In genomic region chr3:135631096-135631457, GRCm38 (mm10) we compare ENCODE assay signal across 8 mouse cellular contexts.
A peak's percentile ranks its signal among the peaks of the same experiment; 100 is the strongest.
DNase-seq lines count a peak whose midpoint lies in the region; ATAC-seq and TF ChIP-seq lines count a peak whose summit lies in the region.

No protein-coding gene starts in this region.

- peaks cover 3% of the 10 kb centered on the region for H3K4me1 ChIP-seq in hindbrain, embryonic 13.5 days (replicated peaks)
- H3K4me1 ChIP-seq in hindbrain, embryonic 10.5 days (replicated peaks), result 0 out of 2 replicates have a peak, but pooled peaks cover 4% of the 10 kb centered on the region
- peaks cover 8% of the 10 kb centered on the region; the same call in 1 of the 2 replicates for H3K4me1 ChIP-seq in liver, postnatal 0 days (ENCODE audit: insufficient read depth)

- H3K36me3 ChIP-seq in hindbrain, embryonic 13.5 days, result 0 out of 2 replicates have a peak, but pooled peaks cover 5% of the 10 kb centered on the region
- H3K36me3 ChIP-seq in hindbrain, embryonic 10.5 days, result peaks cover 22% of the 10 kb centered on the region
- H3K36me3 ChIP-seq in liver, postnatal 0 days (replicated peaks; ENCODE audit: insufficient read depth, low read length), result peaks cover 13% of the 10 kb centered on the region

- H3K9ac ChIP-seq in hindbrain, embryonic 13.5 days, result no peak overlapping the region
- H3K9ac ChIP-seq in liver, postnatal 0 days (replicated peaks), result no peak overlapping the region

- no peak for DNase-seq in hindbrain, embryonic 10.5 days (ENCODE audit: low spot score)
- peak; percentile 18 for DNase-seq in 3134 (ENCODE audit: extremely low read depth, insufficient read length, low spot score)
- peak; percentile 52 for DNase-seq in NIH3T3 (ENCODE audit: low read depth)
- DNase-seq in embryo, embryonic 9.5 days (ENCODE audit: extremely low spot score), result peak; percentile 29
- DNase-seq in liver, postnatal 0 days, result peak; percentile 26
- DNase-seq in ovary, postnatal 10 days (ENCODE audit: low spot score), result no peak
- no peak for DNase-seq in testis, postnatal 14 days (ENCODE audit: low spot score)

- no peak for TF ChIP-seq EP300 in liver, postnatal 0 days (IDR thresholded peaks at IDR 0.05; ENCODE audit: low read depth)

- H3K9me3 ChIP-seq in hindbrain, embryonic 13.5 days, result no peaks in the 10 kb centered on the region
- no peaks in the 10 kb centered on the region for H3K9me3 ChIP-seq in hindbrain, embryonic 10.5 days
- no peaks in the 10 kb centered on the region for H3K9me3 ChIP-seq in liver, postnatal 0 days (ENCODE audit: low read length)

- no peak overlapping the region for H3K27ac ChIP-seq in hindbrain, embryonic 13.5 days
- no peak overlapping the region for H3K27ac ChIP-seq in hindbrain, embryonic 10.5 days
- no peak overlapping the region for H3K27ac ChIP-seq in liver, postnatal 0 days (ENCODE audit: low read depth)

- H3K4me3 ChIP-seq in hindbrain, embryonic 13.5 days, result no peak overlapping the region
- no peak overlapping the region for H3K4me3 ChIP-seq in hindbrain, embryonic 10.5 days
- H3K4me3 ChIP-seq in liver, postnatal 0 days (ENCODE audit: low read depth, low read length), result no peak overlapping the region

- peak; percentile 63 for TF ChIP-seq CTCF in liver, postnatal 0 days (IDR thresholded peaks at IDR 0.05; ENCODE audit: low read depth)

- ATAC-seq in hindbrain, embryonic 13.5 days (ENCODE audit: low FRiP score), result peak; percentile 66; the same call in 1 of the 2 replicates
- no peak for ATAC-seq in liver, postnatal 0 days

- no peak overlapping the region for H3K4me2 ChIP-seq in hindbrain, embryonic 13.5 days
- H3K4me2 ChIP-seq in liver, postnatal 0 days (ENCODE audit: low read depth, low read length), result no peak overlapping the region

- H3K27me3 ChIP-seq in hindbrain, embryonic 13.5 days, result no peaks in the 10 kb centered on the region
- no peaks in the 10 kb centered on the region for H3K27me3 ChIP-seq in hindbrain, embryonic 10.5 days (ENCODE audit: insufficient read depth, poor library complexity, severe bottlenecking)
- H3K27me3 ChIP-seq in liver, postnatal 0 days (ENCODE audit: insufficient read depth, low read length), result no peaks in the 10 kb centered on the region

- 71% methylated on average over 10 of the region's 10 CpGs for WGBS in hindbrain, embryonic 13.5 days
- WGBS in hindbrain, embryonic 10.5 days, result 67% methylated on average over 10 of the region's 10 CpGs
- 65% methylated on average over 10 of the region's 10 CpGs for WGBS in liver, postnatal 0 days (ENCODE audit: insufficient replicate concordance)

Comparison
In these comparisons a context has a peak if more than half of its experiments do, and no peak if none do; other contexts are left out.
1. DNase-seq: peak in 3134 (single experiment), NIH3T3 (single experiment), embryo, embryonic 9.5 days (single experiment) and liver, postnatal 0 days (single experiment); none in hindbrain, embryonic 10.5 days (single experiment), ovary, postnatal 10 days (single experiment) and testis, postnatal 14 days (single experiment).